Mouse (Mus musculus) kidney, adult 2 months (tissue): ENCODE results near the gene Mau2.

ENCODE experiments used
- CTCF ChIP-seq: fragments of 200-500 bp; conservative IDR thresholded peaks from 2 replicates; pipeline ENCODE4 v1.5.1; 2011; ENCODE audit warnings: low read depth, mild to moderate bottlenecking, control low read depth, low read length, moderate library complexity, mixed read lengths; ENCODE audit not compliant: insufficient read depth, insufficient read length
- POLR2A ChIP-seq: fragments of 200-500 bp; IDR thresholded peaks from one replicate; pipeline ENCODE4 v1.6.1; 2011; ENCODE audit warnings: low read depth, low read length, control low read depth

DNA sequence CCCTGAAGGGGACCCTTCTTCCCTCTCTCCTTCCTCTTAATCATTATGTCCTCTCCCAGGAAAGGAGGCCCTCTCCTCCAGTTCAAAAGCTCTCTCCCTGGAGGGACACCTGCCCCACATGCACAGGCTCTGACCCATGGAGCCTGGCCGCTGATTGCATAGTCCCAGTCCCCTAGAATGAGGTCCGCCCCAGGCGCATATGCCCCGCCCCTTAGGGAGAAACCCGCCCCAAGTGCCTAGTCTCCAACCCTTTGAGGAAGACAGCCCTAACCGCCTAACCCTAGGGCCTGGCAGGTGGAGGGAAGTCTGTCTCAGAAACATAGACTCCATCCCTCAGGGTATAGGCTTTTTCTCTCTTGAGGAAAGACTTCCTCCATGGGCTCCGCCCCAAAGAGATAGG, 44.7 kb upstream of the Mau2 start:
- TF ChIP-seq CTCF (no peak), POLR2A (no peak)
